Mouse (Mus musculus) E14TG2a.4 (cell line): ENCODE results near the gene Tet2.
A peak's percentile ranks its signal among the peaks of the same experiment; 100 is the strongest.

Experiments used
- CTCF ChIP-seq: conservative IDR thresholded peaks from 2 replicates; pipeline ENCODE4 v1.5.1; 2014; ENCODE audit warnings: low read length
- NANOG ChIP-seq: IDR thresholded peaks from 2 replicates; pipeline ENCODE4 v1.6.1; 2014; ENCODE audit warnings: borderline replicate concordance, low read length, mixed read lengths
- POU5F1 ChIP-seq: IDR thresholded peaks from 2 replicates; pipeline ENCODE4 v1.6.1; 2014; ENCODE audit warnings: low read length, borderline replicate concordance

GRCm38 (mm10) chr3:133524341-133525050 is 20.4 kb downstream of the Tet2 start:
- TF ChIP-seq CTCF (no peak), NANOG (peak; percentile 99), POU5F1 (peak; percentile 89)
